Mouse (Mus musculus) myocyte (in vitro differentiated cells): ENCODE data around the gene Tcta. TPM values are rescaled to one million over a fixed set of nuclear protein-coding genes. Genes with fewer than 3 reads are reported as not detected.

ENCODE experiments used
- H3K27me3 ChIP-seq: one replicate; pipeline ENCODE4 v1.6.1; 2011; ENCODE audit not compliant: control insufficient read depth, insufficient read depth, insufficient read length
- H3K36me3 ChIP-seq: one replicate; pipeline ENCODE4 v1.6.1; 2011; ENCODE audit not compliant: control insufficient read depth, insufficient read depth
- H3K4me2 ChIP-seq: one replicate; pipeline ENCODE4 v1.6.1; 2011; ENCODE audit warnings: low read depth, control low read depth
- H3K4me3 ChIP-seq: one replicate; pipeline ENCODE4 v1.5.1; 2011; ENCODE audit warnings: mild to moderate bottlenecking, control low read depth, moderate library complexity
- H3K79me2 ChIP-seq: one replicate; pipeline ENCODE4 v1.6.1; 2011; ENCODE audit not compliant: control insufficient read depth, insufficient read depth
- H3ac ChIP-seq: one replicate; pipeline ENCODE4 v1.6.1; 2011; ENCODE audit not compliant: control insufficient read depth, insufficient read length
- CEBPB ChIP-seq: IDR thresholded peaks from 2 replicates; pipeline ENCODE4 v1.6.1; 2011; ENCODE audit warnings: mild to moderate bottlenecking, moderate library complexity; ENCODE audit not compliant: poor library complexity, insufficient read depth, severe bottlenecking
- E2F4 ChIP-seq: IDR thresholded peaks from one replicate; pipeline ENCODE4 v1.6.1; 2011; ENCODE audit warnings: mild to moderate bottlenecking, control low read depth, moderate library complexity; ENCODE audit not compliant: insufficient read depth
- MAX ChIP-seq: IDR thresholded peaks from one replicate; pipeline ENCODE4 v1.6.1; 2011; ENCODE audit warnings: low read depth, mild to moderate bottlenecking, control low read depth
- MYOD1 ChIP-seq, 3 experiments: IDR thresholded peaks; one replicate each; pipeline ENCODE4 v1.6.1; 2011; ENCODE audit warnings: control low read depth in 2 of 3, low read depth in 2 of 3, mild to moderate bottlenecking in 2 of 3, moderate library complexity in 1 of 3; ENCODE audit not compliant: insufficient read length in 2 of 3, control insufficient read depth in 1 of 3
- MYOG ChIP-seq, 3 experiments: IDR thresholded peaks; one replicate each; pipeline ENCODE4 v1.6.1; 2011; ENCODE audit warnings: control low read depth in 2 of 3, low read depth in 2 of 3, mild to moderate bottlenecking in 2 of 3; ENCODE audit not compliant: insufficient read length in 2 of 3, control insufficient read depth in 1 of 3, insufficient read depth in 1 of 3
- POLR2A ChIP-seq: IDR thresholded peaks from one replicate; pipeline ENCODE4 v1.6.1; 2011; ENCODE audit warnings: low read depth, mild to moderate bottlenecking, control low read depth, moderate library complexity; ENCODE audit not compliant: insufficient read length
- POLR2AphosphoS2 ChIP-seq: IDR thresholded peaks from one replicate; pipeline ENCODE4 v1.6.1; 2011; ENCODE audit warnings: low read depth, control low read depth; ENCODE audit not compliant: insufficient read length
- REST ChIP-seq: IDR thresholded peaks from one replicate; pipeline ENCODE4 v1.6.1; 2011; ENCODE audit warnings: mild to moderate bottlenecking, control low read depth, moderate library complexity; ENCODE audit not compliant: insufficient read depth, insufficient read length
- SRF ChIP-seq: IDR thresholded peaks from one replicate; pipeline ENCODE4 v1.6.1; 2011; ENCODE audit warnings: low read depth; ENCODE audit not compliant: control insufficient read depth, insufficient read length
- TCF12 ChIP-seq: IDR thresholded peaks from one replicate; pipeline ENCODE4 v1.6.1; 2011; ENCODE audit warnings: mild to moderate bottlenecking, control low read depth; ENCODE audit not compliant: poor library complexity, insufficient read depth, severe bottlenecking
- TCF3 ChIP-seq: IDR thresholded peaks from one replicate; pipeline ENCODE4 v1.6.1; 2011; ENCODE audit warnings: low read depth, control low read depth; ENCODE audit not compliant: insufficient read length
- USF1 ChIP-seq: IDR thresholded peaks from one replicate; pipeline ENCODE4 v1.6.1; 2011; ENCODE audit warnings: low read depth, mild to moderate bottlenecking, control low read depth, moderate library complexity
- polyA plus RNA-seq: library from polyadenylated mRNA; unstranded; fragments of >200 nt; fragmentation: generic; extraction: Trizol; gene quantifications from one replicate; pipeline ENCODE4 v1.2.1, GENCODE M21; 2012; ENCODE audit warnings: missing spikeins

The Tcta gene
- polyA plus RNA-seq, 1 experiment: 29.8 TPM

- H3K27me3 ChIP-seq: no peaks in the 10 kb centered on the region
- peak; percentile 13 for TF ChIP-seq POLR2AphosphoS2
- TF ChIP-seq E2F4: no peak
- H3K36me3 ChIP-seq: no peaks in the 10 kb centered on the region
- no peak overlapping the region for H3ac ChIP-seq
- H3K4me2 ChIP-seq: peak overlapping the region; percentile 94
- H3K79me2 ChIP-seq: peaks cover 12% of the 10 kb centered on the region
- no peak overlapping the region for H3K4me3 ChIP-seq
These were observed 35.1 kb upstream of the Tcta start for GRCm38 (mm10) chr9:108341139-108341475.

GRCm38 (mm10) chr9:108340258-108341138 lies 34.5 kb upstream of the Tcta start:
- Histone ChIP-seq H3K4me2 (peak overlapping the region; percentile 94), H3K36me3 (peaks cover under 1% of the 10 kb centered on the region), H3K27me3 (no peaks in the 10 kb centered on the region), H3K4me3 (peak overlapping the region; percentile 56), H3ac (no peak overlapping the region), H3K79me2 (peaks cover 12% of the 10 kb centered on the region)
- TF ChIP-seq MAX: no peak
- TF ChIP-seq MYOD1 (IDR thresholded peaks at IDR 0.05; ENCODE audit: control insufficient read depth in 1 of 3, insufficient read length in 2 of 3, low read depth in 2 of 3): no peak
- TF ChIP-seq POLR2AphosphoS2: no peak
- TF ChIP-seq TCF12: no peak
- no peak for TF ChIP-seq TCF3
- no peak for TF ChIP-seq SRF

GRCm38 (mm10) chr9:108339886-108340257 lies 33.9 kb upstream of the Tcta start:
- H3K79me2 ChIP-seq: peaks cover 12% of the 10 kb centered on the region
- TF ChIP-seq MYOD1 (IDR thresholded peaks at IDR 0.05; ENCODE audit: control insufficient read depth in 1 of 3, insufficient read length in 2 of 3, low read depth in 2 of 3) (no peak), POLR2A (no peak), REST (no peak), SRF (no peak), CEBPB (no peak), USF1 (no peak), POLR2AphosphoS2 (no peak), MAX (no peak), TCF3 (no peak), MYOG (IDR thresholded peaks at IDR 0.05; ENCODE audit: control insufficient read depth in 1 of 3, insufficient read depth in 1 of 3, insufficient read length in 2 of 3, low read depth in 2 of 3) (no peak), E2F4 (no peak), TCF12 (no peak)
- peaks cover 7% of the 10 kb centered on the region for H3K36me3 ChIP-seq
- H3ac ChIP-seq: peak overlapping the region; percentile 84
- peak overlapping the region; percentile 56 for H3K4me3 ChIP-seq
- H3K27me3 ChIP-seq: no peaks in the 10 kb centered on the region
- H3K4me2 ChIP-seq: peak overlapping the region; percentile 94

GRCm38 (mm10) chr9:108338886-108339781 lies 33.2 kb upstream of the Tcta start, which contains the start of gene Gpx1:
TSS of gene Gpx1 (plus strand) at chr9:108338903.
- H3K79me2 ChIP-seq: peaks cover 12% of the 10 kb centered on the region
- H3K27me3 ChIP-seq: no peaks in the 10 kb centered on the region

More at GRCm38 (mm10) chr9:108338886-108339781, 33.2 kb upstream of the Tcta start, which contains the start of gene Gpx1:
- H3ac ChIP-seq: peak within 1 kb of the TSS; percentile 84
- H3K4me3 ChIP-seq: peak within 1 kb of the TSS; percentile 56
- H3K4me2 ChIP-seq: peak within 1 kb of the TSS; percentile 94
- peaks cover 10% of the 10 kb centered on the region for H3K36me3 ChIP-seq
- TF ChIP-seq SRF (peak; percentile 50), CEBPB (no peak), USF1 (peak; percentile 97), MYOD1 (IDR thresholded peaks at IDR 0.05; ENCODE audit: control insufficient read depth in 1 of 3, insufficient read length in 2 of 3, low read depth in 2 of 3) (no peak), E2F4 (no peak), TCF3 (no peak), REST (peak; percentile 20), POLR2AphosphoS2 (peak; percentile 100), POLR2A (peak; percentile 98), MYOG (IDR thresholded peaks at IDR 0.05; ENCODE audit: control insufficient read depth in 1 of 3, insufficient read depth in 1 of 3, insufficient read length in 2 of 3, low read depth in 2 of 3) (no peak), TCF12 (no peak), MAX (no peak)
